Mouse (Mus musculus) ES-E14 (cell line): Measurements from ENCODE around the gene Gtpbp8. TPM values are rescaled to one million over a fixed set of nuclear protein-coding genes. Genes with fewer than 3 reads are reported as not detected.

Source experiments
- DNase-seq: peaks from one replicate; pipeline ENCODE4 v3.0.0-alpha.2; 2013; ENCODE audit warnings: low read depth, low spot score
- H3K27ac ChIP-seq: 2 replicates; pipeline ENCODE4 v1.5.1; 2012; ENCODE audit warnings: low read depth, mild to moderate bottlenecking, low read length, moderate library complexity, mixed read lengths; ENCODE audit not compliant: poor library complexity, insufficient read depth, severe bottlenecking
- H3K36me3 ChIP-seq: 2 replicates; pipeline ENCODE4 v1.6.1; 2012; ENCODE audit warnings: mild to moderate bottlenecking, low read length, moderate library complexity, mixed read lengths; ENCODE audit not compliant: control insufficient read depth, poor library complexity, insufficient read depth, severe bottlenecking
- H3K4me1 ChIP-seq, 2 experiments: fragments of 150-350 bp in 1 of 2; sonication (generic) in 1 of 2; 2 replicates each; pipeline ENCODE4 v1.6.1; 2012; ENCODE audit warnings: low read length in 2 of 2, mild to moderate bottlenecking in 1 of 2, mixed read lengths in 1 of 2; ENCODE audit not compliant: control insufficient read depth in 2 of 2, insufficient read depth in 2 of 2, poor library complexity in 1 of 2
- H3K4me3 ChIP-seq, 2 experiments: fragments of 150-350 bp in 1 of 2; sonication (generic) in 1 of 2; 2 replicates each; pipeline ENCODE4 v1.5.1; 2012; ENCODE audit warnings: low read length in 2 of 2, low read depth in 1 of 2, mild to moderate bottlenecking in 1 of 2, mixed read lengths in 1 of 2; ENCODE audit not compliant: insufficient read depth in 1 of 2, poor library complexity in 1 of 2, severe bottlenecking in 1 of 2
- H3K9ac ChIP-seq: 2 replicates; pipeline ENCODE4 v1.6.1; 2012; ENCODE audit warnings: low read depth, mild to moderate bottlenecking, low read length, mixed read lengths; ENCODE audit not compliant: poor library complexity, insufficient read depth, severe bottlenecking
- H3K9me3 ChIP-seq: fragments of 150-350 bp; sonication (generic); 2 replicates; pipeline ENCODE4 v1.6.1; 2012; ENCODE audit warnings: low read depth, mild to moderate bottlenecking, low read length; ENCODE audit not compliant: control insufficient read depth, insufficient read depth
- CHD2 ChIP-seq: IDR thresholded peaks from 2 replicates; pipeline ENCODE4 v1.6.1; 2014; ENCODE audit warnings: mild to moderate bottlenecking, low read depth, low read length, inconsistent platforms
- HCFC1 ChIP-seq: IDR thresholded peaks from 2 replicates; pipeline ENCODE4 v1.6.1; 2012; ENCODE audit warnings: low read length, inconsistent platforms, borderline replicate concordance; ENCODE audit not compliant: insufficient read depth
- MAFK ChIP-seq: IDR thresholded peaks from 2 replicates; pipeline ENCODE4 v1.6.1; 2014; ENCODE audit warnings: mild to moderate bottlenecking, low read depth, low read length, inconsistent platforms; ENCODE audit not compliant: insufficient read depth
- ZC3H11A ChIP-seq: IDR thresholded peaks from 2 replicates; pipeline ENCODE4 v1.6.1; 2012; ENCODE audit warnings: low read depth, mild to moderate bottlenecking, inconsistent platforms, low read length, borderline replicate concordance
- ZNF384 ChIP-seq: IDR thresholded peaks from 2 replicates; pipeline ENCODE4 v1.6.1; 2012; ENCODE audit warnings: low read depth, low read length, inconsistent platforms
- in situ Hi-C, 2 experiments: fragments of 600-800 bp; cut with MboI; formaldehyde crosslinking; loops; one replicate each; pipeline ENCODE4 v1.15.1; 2025; ENCODE audit warnings: low sequenced_read_pairs in 2 of 2, inconsistent platforms in 1 of 2; ENCODE audit not compliant: unreplicated experiment in 2 of 2
- total RNA-seq: library from RNA; depleted of rRNA; stranded (reverse); fragments of 300-350 nt; gene quantifications from 2 replicates; pipeline ENCODE4 v1.2.3, GENCODE M21; 2012

Gene Gtpbp8
- total RNA-seq, 1 experiment: 8.7 TPM

DNA sequence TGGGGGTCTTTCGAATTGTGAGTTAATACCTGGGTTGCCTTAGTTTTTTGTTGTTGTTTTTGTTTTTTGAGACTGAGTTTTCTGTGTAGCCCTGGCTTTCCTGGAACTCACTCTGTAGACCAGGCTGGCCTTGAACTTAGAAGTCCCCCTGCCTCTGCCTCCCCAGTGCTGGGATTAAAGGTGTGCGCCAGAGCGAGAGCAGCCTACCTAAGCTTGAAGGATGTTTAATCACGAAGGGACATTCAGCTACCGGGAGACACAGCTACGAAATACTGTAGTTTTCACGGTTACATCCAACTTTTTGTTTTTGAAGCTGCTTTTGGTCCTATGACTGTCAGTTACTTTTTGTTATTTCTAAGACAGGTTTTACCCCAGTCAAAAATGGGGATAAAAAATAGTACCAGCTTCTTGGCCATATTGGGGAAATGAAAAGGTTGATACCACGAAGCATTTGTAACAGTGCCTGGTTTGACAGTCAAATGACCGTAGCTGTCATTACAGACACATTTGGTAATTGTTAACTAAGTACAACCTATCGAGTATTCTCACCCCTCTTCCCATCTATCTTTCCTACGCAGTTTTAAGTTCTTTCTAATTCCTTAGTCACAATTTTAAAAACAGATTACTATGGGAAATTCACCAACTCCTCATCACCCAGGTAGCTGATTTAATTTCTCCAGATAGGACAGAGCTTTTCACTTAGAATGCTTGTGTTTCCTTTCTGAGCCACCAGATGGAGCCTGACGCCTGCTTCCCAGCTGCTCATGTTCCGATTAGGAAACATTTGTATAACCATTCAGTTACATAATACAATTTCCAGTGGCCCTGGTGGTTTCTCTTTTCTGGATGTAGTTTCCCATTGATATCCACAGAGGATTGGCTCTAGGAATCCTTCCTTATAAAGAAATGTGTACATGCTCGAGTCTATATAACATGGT, 20.6 kb downstream of the Gtpbp8 start:
- TF ChIP-seq HCFC1: no peak
- no peak for TF ChIP-seq MAFK
- TF ChIP-seq CHD2: no peak
- TF ChIP-seq ZC3H11A: peak; percentile 62; the same call in 1 of the 2 replicates
- TF ChIP-seq ZNF384: no peak
- Histone ChIP-seq H3K9ac (peak overlapping the region; percentile 99), H3K4me1 (peaks cover 0 to 5% of the 10 kb centered on the region in 2 experiments; a peak in 1 of 4 replicates), H3K4me3 (peak overlapping the region; percentile 85 to 96), H3K27ac (peak overlapping the region; percentile 91; the same call in 1 of the 2 replicates), H3K36me3 (peaks cover 10% of the 10 kb centered on the region), H3K9me3 (no peaks in the 10 kb centered on the region)
- in situ Hi-C loops: no loop called here
- DNase-seq: peak; percentile 68

DNA sequence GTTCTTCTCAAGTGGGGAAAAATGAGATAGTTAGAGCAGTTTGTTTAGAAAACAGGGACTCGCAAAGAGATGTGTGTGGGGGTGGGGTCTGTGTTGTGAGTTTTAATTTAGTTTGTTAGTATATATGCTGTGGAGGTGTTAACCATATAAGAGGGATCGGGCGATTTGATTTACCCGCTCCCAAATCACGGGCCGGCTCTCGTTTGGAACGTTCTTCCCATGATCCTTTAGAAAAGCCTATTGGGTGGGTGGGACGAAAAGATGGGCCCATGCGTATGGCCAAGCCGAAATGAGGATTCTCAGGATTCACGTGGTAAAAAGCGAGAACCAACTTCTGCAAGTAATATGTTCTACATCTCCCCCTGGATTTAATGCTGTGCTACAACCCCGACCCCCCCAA, 21.3 kb downstream of the Gtpbp8 start:
- in situ Hi-C loops: no loop called here
- no peaks in the 10 kb centered on the region for H3K9me3 ChIP-seq
- peaks cover 0 to 5% of the 10 kb centered on the region in 2 experiments; a peak in 1 of 4 replicates for H3K4me1 ChIP-seq
- no peak for TF ChIP-seq MAFK
- no peak for TF ChIP-seq ZNF384
- TF ChIP-seq HCFC1: no peak
- no peak for TF ChIP-seq ZC3H11A
- TF ChIP-seq CHD2: peak; percentile 97
- H3K27ac ChIP-seq: peak overlapping the region; percentile 91
- H3K9ac ChIP-seq: peak overlapping the region; percentile 99
- H3K36me3 ChIP-seq: peaks cover 15% of the 10 kb centered on the region
- peak; percentile 65 for DNase-seq
- H3K4me3 ChIP-seq: peak overlapping the region; percentile 85 to 96

- Histone ChIP-seq H3K9ac (peak within 1 kb of the TSS; percentile 99), H3K9me3 (no peaks in the 10 kb centered on the region), H3K36me3 (peaks cover 12% of the 10 kb centered on the region), H3K27ac (peak within 1 kb of the TSS; percentile 91), H3K4me1 (peaks cover 0 to 5% of the 10 kb centered on the region in 2 experiments; a peak in 1 of 4 replicates), H3K4me3 (peak within 1 kb of the TSS; percentile 85 to 96)
- peak; percentile 80 for DNase-seq
- in situ Hi-C loops: no loop called here
- no peak for TF ChIP-seq ZNF384
- no peak for TF ChIP-seq CHD2
- peak; percentile 71 for TF ChIP-seq HCFC1
- no peak for TF ChIP-seq MAFK
Observed at GRCm38 (mm10) chr16:44724083-44724787, 21.9 kb downstream of the Gtpbp8 start, which contains the start of gene Nepro. Gene Nepro (plus strand): TSS chr16:44724301.

DNA sequence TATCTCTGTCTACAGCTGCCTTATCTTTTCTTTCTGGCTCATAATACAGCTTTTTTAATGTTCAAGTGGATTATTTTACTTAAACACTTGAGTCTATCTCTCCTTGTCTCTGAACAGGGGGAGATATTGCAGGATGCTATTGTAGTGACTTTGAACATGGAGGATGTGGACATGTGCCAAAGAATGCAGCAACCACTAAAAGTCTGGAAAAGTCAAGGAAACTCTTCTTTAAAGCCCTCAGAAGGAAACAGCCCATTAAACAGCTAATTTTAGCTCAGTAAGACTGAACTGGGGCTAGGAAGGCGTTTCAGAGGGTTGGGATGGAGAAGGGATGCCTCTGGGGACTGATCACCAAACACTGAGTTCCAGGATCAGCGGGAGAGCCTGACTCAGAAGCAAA, 23.5 kb downstream of the Gtpbp8 start:
- Histone ChIP-seq H3K27ac (no peak overlapping the region), H3K9ac (no peak overlapping the region), H3K9me3 (no peaks in the 10 kb centered on the region), H3K36me3 (peaks cover 9% of the 10 kb centered on the region; the same call in 1 of the 2 replicates), H3K4me3 (no peak overlapping the region), H3K4me1 (peaks cover 0 to 5% of the 10 kb centered on the region in 2 experiments; a peak in 1 of 4 replicates)
- DNase-seq: no peak
- no peak for TF ChIP-seq ZNF384
- no peak for TF ChIP-seq ZC3H11A
- TF ChIP-seq HCFC1: no peak
- TF ChIP-seq CHD2: no peak
- TF ChIP-seq MAFK: no peak
- in situ Hi-C loops: no loop called here
